Comparison of ENCODE assay signal across 14 mouse cellular contexts in the genomic region with DNA sequence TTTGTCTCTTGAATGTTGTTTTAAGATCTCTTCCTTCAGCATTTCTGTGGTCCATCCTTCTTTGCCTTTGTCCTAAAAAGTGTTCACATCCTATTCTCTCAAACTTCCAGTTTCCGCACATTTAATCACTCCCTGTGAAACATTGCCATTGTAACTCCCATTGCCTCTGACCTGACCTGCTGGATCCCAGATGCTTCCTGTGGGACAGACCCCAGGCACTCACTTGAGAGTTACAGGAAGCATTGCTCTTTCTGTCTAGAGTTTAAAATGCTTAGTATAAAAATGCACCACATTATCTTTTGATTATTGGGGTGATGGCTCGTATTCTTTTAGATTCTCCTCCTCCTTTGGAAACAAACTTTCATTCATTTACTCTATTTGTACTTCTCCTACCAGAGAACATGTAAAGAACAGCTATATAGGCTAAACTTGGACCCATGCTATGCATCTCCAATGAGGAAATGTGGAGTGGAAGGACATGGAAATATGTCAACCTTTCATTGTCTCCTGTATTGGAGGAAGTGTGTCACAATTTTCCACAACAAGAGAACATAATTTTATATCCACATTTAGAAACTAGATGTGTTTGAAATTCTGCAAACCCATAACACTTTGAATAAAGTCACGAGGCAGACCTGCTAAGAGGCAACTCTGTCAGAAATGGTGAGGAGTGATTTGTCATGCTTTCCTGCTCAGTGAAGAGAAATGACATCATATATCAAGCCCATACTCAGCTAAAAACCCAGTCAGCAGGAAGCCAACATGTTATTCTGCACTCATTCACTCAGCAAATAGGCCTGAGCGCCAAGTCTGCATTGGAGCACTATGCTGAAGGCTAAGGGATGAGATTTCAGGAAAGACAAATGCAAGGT.
DNase-seq lines count a peak whose midpoint lies in the region; ATAC-seq and TF ChIP-seq lines count a peak whose summit lies in the region.
"Had no signal": no experiment of that assay in that cellular context is flagged by ENCODE, and none has a peak within 500 bp of the region (broad histone marks: within the 10 kb centered on the region; RNA-seq: fewer than 3 reads in every experiment).

No protein-coding gene starts in this region.

- H3K27ac ChIP-seq in gastrocnemius, adult 2 months: 0 out of 2 replicates have a peak overlapping the region, but pooled peaks have one; percentile 9
- peak overlapping the region; percentile 61 for H3K27ac ChIP-seq in heart, embryonic 15.5 days
- 0 out of 2 replicates have a peak overlapping the region, but pooled peaks have one; percentile 9 for H3K27ac ChIP-seq in kidney, embryonic 15.5 days
- H3K27ac ChIP-seq in midbrain, embryonic 14.5 days (replicated peaks; ENCODE audit: low read depth, low read length): no peak overlapping the region
- H3K27ac ChIP-seq: liver, embryonic 13.5 days; stomach, embryonic 15.5 days had no signal

- H3K27me3 ChIP-seq in heart, embryonic 15.5 days: no peaks in the 10 kb centered on the region
- no peaks in the 10 kb centered on the region for H3K27me3 ChIP-seq in kidney, embryonic 15.5 days
- H3K27me3 ChIP-seq in midbrain, embryonic 14.5 days (ENCODE audit: control insufficient read depth, insufficient read depth, low read length): no peaks in the 10 kb centered on the region
- H3K27me3 ChIP-seq: liver, embryonic 13.5 days; megakaryocyte, embryonic 14.5 days; stomach, embryonic 15.5 days had no signal

- no peak for DNase-seq in gastrocnemius, adult 2 months
- DNase-seq in gastrocnemius, postnatal 4 days (ENCODE audit: low spot score in 2 of 2): no peak
- DNase-seq in heart, adult 8-10 months (ENCODE audit: low spot score): peak; percentile 48
- DNase-seq in spleen, adult 12 weeks (ENCODE audit: low spot score): no peak
- no peak for DNase-seq in c-Kit-positive CD71-positive TER-119-positive erythroid progenitor cells, embryonic 14.5 days (ENCODE audit: low spot score)
- no peak for DNase-seq in midbrain, embryonic 14.5 days
- DNase-seq: cerebellum, postnatal 36 days; gastrocnemius, postnatal 36 days; liver, embryonic 13.5 days had no signal

- no peak overlapping the region for H3K4me3 ChIP-seq in gastrocnemius, adult 2 months
- no peak overlapping the region for H3K4me3 ChIP-seq in heart, embryonic 15.5 days
- H3K4me3 ChIP-seq in kidney, embryonic 15.5 days (replicated peaks): no peak overlapping the region
- no peak overlapping the region for H3K4me3 ChIP-seq in midbrain, embryonic 14.5 days (replicated peaks; ENCODE audit: low read depth, low read length)
- H3K4me3 ChIP-seq: liver, embryonic 13.5 days; megakaryocyte, embryonic 14.5 days; stomach, embryonic 15.5 days had no signal

- peak; percentile 62; the same call in 1 of the 2 replicates for ATAC-seq in heart, embryonic 15.5 days (replicated peaks; ENCODE audit: insufficient number of reproducible peaks, insufficient read depth, low FRiP score, low read depth)
- ATAC-seq in kidney, embryonic 15.5 days (replicated peaks; ENCODE audit: low FRiP score): no peak; the same call in 1 of the 2 replicates
- no peak for ATAC-seq in midbrain, embryonic 14.5 days (ENCODE audit: low FRiP score, low TSS enrichment)
- ATAC-seq: activated CD4-positive, CD25-positive, alpha-beta regulatory T cell, adult 4 months had no signal

- H3K9me3 ChIP-seq in heart, embryonic 15.5 days (replicated peaks): no peaks in the 10 kb centered on the region
- no peaks in the 10 kb centered on the region for H3K9me3 ChIP-seq in kidney, embryonic 15.5 days (replicated peaks)
- H3K9me3 ChIP-seq in midbrain, embryonic 14.5 days (ENCODE audit: control insufficient read depth, low read length): no peaks in the 10 kb centered on the region
- H3K9me3 ChIP-seq: liver, embryonic 13.5 days; megakaryocyte, embryonic 14.5 days; stomach, embryonic 15.5 days had no signal

- no peak for TF ChIP-seq CTCF in gastrocnemius, adult 2 months (IDR thresholded peaks at IDR 0.05)

- no peaks in the 10 kb centered on the region for H3K36me3 ChIP-seq in heart, embryonic 15.5 days
- H3K36me3 ChIP-seq in kidney, embryonic 15.5 days: no peaks in the 10 kb centered on the region
- H3K36me3 ChIP-seq in midbrain, embryonic 14.5 days (ENCODE audit: control insufficient read depth, insufficient read depth, low read length): no peaks in the 10 kb centered on the region
- H3K36me3 ChIP-seq: liver, embryonic 13.5 days; stomach, embryonic 15.5 days had no signal

- WGBS in heart, embryonic 15.5 days: 68% methylated on average over 4 of the region's 4 CpGs
- WGBS in kidney, embryonic 15.5 days: 67% methylated on average over 4 of the region's 4 CpGs
- 84% methylated on average over 4 of the region's 4 CpGs for WGBS in midbrain, embryonic 14.5 days

- intact Hi-C loops in gastrocnemius, adult 2 months (cut with DNase I): no loop called here

- no peaks in the 10 kb centered on the region for H3K4me1 ChIP-seq in heart, embryonic 15.5 days (replicated peaks)
- no peaks in the 10 kb centered on the region for H3K4me1 ChIP-seq in kidney, embryonic 15.5 days
- no peaks in the 10 kb centered on the region for H3K4me1 ChIP-seq in midbrain, embryonic 14.5 days (ENCODE audit: control insufficient read depth, insufficient read depth, low read length)
- H3K4me1 ChIP-seq: liver, embryonic 13.5 days; megakaryocyte, embryonic 14.5 days; stomach, embryonic 15.5 days had no signal

- no peak overlapping the region for H3K9ac ChIP-seq in heart, embryonic 15.5 days
- no peak overlapping the region for H3K9ac ChIP-seq in kidney, embryonic 15.5 days
- no peak overlapping the region for H3K9ac ChIP-seq in midbrain, embryonic 14.5 days (replicated peaks; ENCODE audit: low read length)
- H3K9ac ChIP-seq: liver, embryonic 13.5 days; stomach, embryonic 15.5 days had no signal

- no peak overlapping the region for H3K4me2 ChIP-seq in heart, embryonic 15.5 days
- H3K4me2 ChIP-seq in kidney, embryonic 15.5 days: no peak overlapping the region
- no peak overlapping the region for H3K4me2 ChIP-seq in midbrain, embryonic 14.5 days (ENCODE audit: low read length)
- H3K4me2 ChIP-seq: liver, embryonic 13.5 days; stomach, embryonic 15.5 days had no signal
